Mouse (Mus musculus): Measurements from ENCODE around the gene Mboat1. TPM values are rescaled to one million over a fixed set of nuclear protein-coding genes. Genes with fewer than 3 reads are reported as not detected.

Gene Mboat1
- polyA plus RNA-seq, 1 experiment from 2014 or later, result 1.4 TPM

Other genes starting within 250 kb of the Mboat1 start
- 7.9 to 14.8 TPM (median 8.2 TPM) in 3 replicates for gene E2f3, start 150.4 kb upstream of the Mboat1 start, polyA plus RNA-seq (2018)
- gene Agtr1a, start 200.0 kb downstream of the Mboat1 start, polyA plus RNA-seq (2018), result not detected in 3 replicates